Mouse (Mus musculus) megakaryocyte, embryonic 14.5 days (primary cell): ENCODE results near the gene Gm42742.

Experiments used
- FLI1 ChIP-seq: IDR thresholded peaks from 2 replicates; pipeline ENCODE4 v1.6.1; 2012; ENCODE audit warnings: low read length, inconsistent platforms, mixed read lengths
- GATA1 ChIP-seq: IDR thresholded peaks from 3 replicates; pipeline ENCODE4 v1.6.1; 2012; ENCODE audit warnings: mixed read lengths, low read length, inconsistent platforms, borderline replicate concordance

GRCm38 (mm10) chr7:127009307-127010085 is 11.4 kb downstream of the Gm42742 start:
- TF ChIP-seq GATA1 (no peak), FLI1 (no peak)
